Mouse (Mus musculus) ZHBTc4 (cell line): ENCODE data around the gene Mpped2.

Experiments
- DNase-seq: peaks from one replicate; pipeline ENCODE4 v3.0.0-alpha.2; 2011; ENCODE audit warnings: low read depth, low spot score

The Mpped2 gene

GRCm38 (mm10) chr2:106692783-106693701 is at the start of gene Mpped2:
Mpped2 (plus strand) TSS chr2:106693269.
- DNase-seq: peak; percentile 96

GRCm38 (mm10) chr2:106644782-106645181 is 48.3 kb upstream of the Mpped2 start:
- DNase-seq: no peak

GRCm38 (mm10) chr2:106649686-106650570 is 43.1 kb upstream of the Mpped2 start:
- DNase-seq: peak; percentile 88

GRCm38 (mm10) chr2:106652151-106652550 is 40.9 kb upstream of the Mpped2 start:
- no peak for DNase-seq

GRCm38 (mm10) chr2:106652741-106653140 is 40.3 kb upstream of the Mpped2 start:
- no peak for DNase-seq

- no peak for DNase-seq
These were observed 39.8 kb upstream of the Mpped2 start for GRCm38 (mm10) chr2:106653261-106653660.

GRCm38 (mm10) chr2:106655271-106655670 is 37.8 kb upstream of the Mpped2 start:
- no peak for DNase-seq

GRCm38 (mm10) chr2:106665271-106665670 is 27.8 kb upstream of the Mpped2 start:
- DNase-seq: no peak

- no peak for DNase-seq
These were observed 18.8 kb upstream of the Mpped2 start for GRCm38 (mm10) chr2:106674319-106674718.

- peak; percentile 94 for DNase-seq
These were observed 15.6 kb upstream of the Mpped2 start for GRCm38 (mm10) chr2:106677449-106677848.

- no peak for DNase-seq
These were observed 13.2 kb upstream of the Mpped2 start for GRCm38 (mm10) chr2:106679720-106680455.

GRCm38 (mm10) chr2:106683185-106683831 is 9.8 kb upstream of the Mpped2 start:
- no peak for DNase-seq

- DNase-seq: no peak
These were observed 9.2 kb upstream of the Mpped2 start for GRCm38 (mm10) chr2:106683832-106684231.

GRCm38 (mm10) chr2:106691753-106692363 is 1.2 kb upstream of the Mpped2 start:
- no peak for DNase-seq

GRCm38 (mm10) chr2:106692405-106692782 is 675 bp upstream of the Mpped2 start:
- DNase-seq: peak; percentile 44

GRCm38 (mm10) chr2:106693702-106694566 is 865 bp downstream of the Mpped2 start:
- DNase-seq: peak; percentile 88

GRCm38 (mm10) chr2:106694567-106694885 is 1.5 kb downstream of the Mpped2 start:
- no peak for DNase-seq

GRCm38 (mm10) chr2:106694886-106695733 is 2.0 kb downstream of the Mpped2 start:
- peak; percentile 41 for DNase-seq

- DNase-seq: peak; percentile 25
These were observed 2.6 kb downstream of the Mpped2 start for GRCm38 (mm10) chr2:106695734-106696022.
